Mouse (Mus musculus) olfactory bulb, adult 2 months (tissue): ENCODE measurements around the gene Uso1.

ENCODE experiments used
- CTCF ChIP-seq: fragments of 200-500 bp; IDR thresholded peaks from 2 replicates; pipeline ENCODE4 v1.5.1; 2012; ENCODE audit warnings: low read depth, mild to moderate bottlenecking, low read length, moderate library complexity; ENCODE audit not compliant: insufficient read depth
- POLR2A ChIP-seq: fragments of 200-500 bp; IDR thresholded peaks from 2 replicates; pipeline ENCODE4 v1.6.1; 2012; ENCODE audit warnings: mild to moderate bottlenecking, low read depth, low read length, moderate library complexity; ENCODE audit not compliant: insufficient read depth

DNA sequence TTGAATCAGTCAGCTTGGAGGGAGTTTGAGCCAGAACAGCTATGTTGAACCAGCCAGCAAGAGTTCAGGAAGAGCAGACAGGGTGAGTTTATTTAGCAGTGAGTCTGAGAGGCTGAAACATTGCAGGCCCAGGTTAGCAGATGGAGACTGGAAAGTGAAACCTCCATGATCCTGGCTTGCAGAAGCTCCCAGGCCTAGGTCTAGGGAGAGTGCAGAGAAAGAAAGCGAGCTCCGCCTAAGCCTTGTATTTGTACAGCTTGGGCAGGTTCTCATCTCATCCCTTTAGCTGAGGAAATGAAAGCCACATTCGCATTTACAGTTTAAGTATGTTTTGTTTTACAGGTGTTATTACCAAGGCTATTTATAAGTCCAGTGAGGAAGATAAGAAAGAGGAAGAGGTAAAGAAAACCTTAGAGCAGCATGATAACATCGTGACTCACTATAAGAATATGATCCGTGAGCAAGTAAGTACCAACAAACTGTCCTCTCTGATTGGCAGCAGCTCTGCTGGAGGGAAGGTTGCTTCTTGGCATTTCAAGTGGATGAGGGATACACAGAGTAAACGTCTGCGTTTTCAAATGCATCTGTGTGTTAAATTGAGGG, 51.2 kb downstream of the Uso1 start:
- no peak for TF ChIP-seq CTCF
- TF ChIP-seq POLR2A = no peak
